ENCODE assay signal across 8 mouse cellular contexts in the genomic region with DNA sequence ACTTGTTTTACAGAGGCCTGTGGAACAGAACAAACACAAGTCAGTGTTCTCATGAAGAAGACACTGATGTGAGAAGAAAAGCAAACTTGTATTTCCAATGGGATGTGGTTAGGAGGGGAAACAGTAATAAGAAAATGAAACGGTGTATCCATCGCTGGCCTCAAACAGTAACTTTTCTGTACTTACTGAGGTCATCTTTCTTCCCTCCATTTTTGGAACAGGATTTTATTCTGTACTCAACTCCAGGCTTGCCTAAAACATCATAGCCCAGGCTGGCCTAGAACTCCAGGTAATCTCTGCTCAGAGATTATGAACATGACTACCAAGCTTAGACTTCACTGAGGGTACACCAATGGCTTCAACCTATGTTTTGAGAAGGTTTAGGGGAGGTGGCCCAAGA. TPM values are rescaled to one million over a fixed set of nuclear protein-coding genes. Genes with fewer than 3 reads are reported as not detected.
DNase-seq lines count a peak whose midpoint lies in the region; ATAC-seq lines count a peak whose summit lies in the region.

No protein-coding gene starts in this region.

- peak overlapping the region; percentile 90 for H3K4me3 ChIP-seq in kidney, embryonic 14.5 days (ENCODE audit: low read length)
- peak overlapping the region; percentile 98 for H3K4me3 ChIP-seq in embryonic facial prominence, embryonic 10.5 days
- H3K4me3 ChIP-seq in intestine, embryonic 15.5 days (replicated peaks), result peak overlapping the region; percentile 74
- H3K4me3 ChIP-seq in midbrain, embryonic 15.5 days, result peak overlapping the region; percentile 83

- no peaks in the 10 kb centered on the region for H3K9me3 ChIP-seq in kidney, embryonic 14.5 days (ENCODE audit: control insufficient read depth, low read length)
- H3K9me3 ChIP-seq in embryonic facial prominence, embryonic 10.5 days, result no peaks in the 10 kb centered on the region
- no peaks in the 10 kb centered on the region for H3K9me3 ChIP-seq in intestine, embryonic 15.5 days
- H3K9me3 ChIP-seq in midbrain, embryonic 15.5 days, result no peaks in the 10 kb centered on the region

- peaks cover 78% of the 10 kb centered on the region for H3K36me3 ChIP-seq in kidney, embryonic 14.5 days (ENCODE audit: control insufficient read depth, insufficient read depth, low read length)
- H3K36me3 ChIP-seq in embryonic facial prominence, embryonic 10.5 days (replicated peaks), result peaks cover 85% of the 10 kb centered on the region
- peaks cover 64% of the 10 kb centered on the region for H3K36me3 ChIP-seq in intestine, embryonic 15.5 days
- H3K36me3 ChIP-seq in midbrain, embryonic 15.5 days (replicated peaks), result peaks cover 63% of the 10 kb centered on the region

- H3K9ac ChIP-seq in kidney, embryonic 14.5 days (ENCODE audit: low read depth, low read length), result peak overlapping the region; percentile 96; the same call in 1 of the 2 replicates
- H3K9ac ChIP-seq in intestine, embryonic 15.5 days, result 0 out of 2 replicates have a peak overlapping the region, but pooled peaks have one; percentile 89
- H3K9ac ChIP-seq in midbrain, embryonic 15.5 days, result peak overlapping the region; percentile 69

- H3K27ac ChIP-seq in kidney, embryonic 14.5 days (ENCODE audit: low read depth, low read length), result no peak overlapping the region
- H3K27ac ChIP-seq in embryonic facial prominence, embryonic 10.5 days (replicated peaks), result no peak overlapping the region; the same call in 1 of the 2 replicates
- H3K27ac ChIP-seq in intestine, embryonic 15.5 days, result no peak overlapping the region
- H3K27ac ChIP-seq in midbrain, embryonic 15.5 days, result no peak overlapping the region

- H3K4me2 ChIP-seq in kidney, embryonic 14.5 days (replicated peaks; ENCODE audit: low read depth, low read length), result peak overlapping the region; percentile 71
- H3K4me2 ChIP-seq in intestine, embryonic 15.5 days (replicated peaks), result peak overlapping the region; percentile 62
- H3K4me2 ChIP-seq in midbrain, embryonic 15.5 days, result peak overlapping the region; percentile 73

- peaks cover 41% of the 10 kb centered on the region for H3K4me1 ChIP-seq in kidney, embryonic 14.5 days (ENCODE audit: control insufficient read depth, insufficient read depth, low read length)
- H3K4me1 ChIP-seq in embryonic facial prominence, embryonic 10.5 days, result peaks cover 54% of the 10 kb centered on the region
- H3K4me1 ChIP-seq in intestine, embryonic 15.5 days (replicated peaks), result peaks cover 23% of the 10 kb centered on the region
- H3K4me1 ChIP-seq in midbrain, embryonic 15.5 days, result peaks cover 29% of the 10 kb centered on the region

- no peaks in the 10 kb centered on the region for H3K27me3 ChIP-seq in kidney, embryonic 14.5 days (ENCODE audit: control insufficient read depth, insufficient read depth, low read length)
- H3K27me3 ChIP-seq in embryonic facial prominence, embryonic 10.5 days (replicated peaks; ENCODE audit: low read depth, poor library complexity, severe bottlenecking), result no peaks in the 10 kb centered on the region
- H3K27me3 ChIP-seq in intestine, embryonic 15.5 days (replicated peaks), result no peaks in the 10 kb centered on the region
- H3K27me3 ChIP-seq in midbrain, embryonic 15.5 days (replicated peaks), result no peaks in the 10 kb centered on the region

- no peak for ATAC-seq in kidney, embryonic 14.5 days (ENCODE audit: low FRiP score, low TSS enrichment)
- no peak for ATAC-seq in intestine, embryonic 15.5 days
- ATAC-seq in midbrain, embryonic 15.5 days (replicated peaks), result no peak

- DNase-seq in kidney, adult 8-10 months, result no peak
- DNase-seq in embryonic facial prominence, embryonic 10.5 days (ENCODE audit: low spot score), result no peak
- no peak for DNase-seq in cerebellum, postnatal 36 days
- DNase-seq in layer of hippocampus, adult 9-10 months (ENCODE audit: low spot score), result no peak
- no peak for DNase-seq in T-cell, adult 2 months (ENCODE audit: low spot score)

- WGBS in kidney, embryonic 14.5 days, result 89% methylated on average over 2 of the region's 2 CpGs
- 98% methylated on average over 2 of the region's 2 CpGs for WGBS in embryonic facial prominence, embryonic 10.5 days
- 83% methylated on average over 2 of the region's 2 CpGs for WGBS in intestine, embryonic 15.5 days
- 96% methylated on average over 2 of the region's 2 CpGs for whole genome bisulfite sequencing in midbrain, embryonic 15.5 days

RNA-seq across cellular contexts. Expression of a gene that starts 1.1 kb away (rescaled TPM):
- 124 and 125 TPM in 2 replicates for polyA plus RNA-seq in kidney, embryonic 14.5 days (2014; fragmentation: Nextera tagmentation; extraction: Ambion mirVana)
- 112 and 122 TPM in 2 replicates for polyA plus RNA-seq in embryonic facial prominence, embryonic 10.5 days (2016; fragmentation: Nextera tagmentation; extraction: Ambion mirVana)
- 102 and 106 TPM in 2 replicates for polyA plus RNA-seq in intestine, embryonic 15.5 days (2015; fragmentation: Nextera tagmentation; extraction: Ambion mirVana)
- polyA plus RNA-seq in midbrain, embryonic 15.5 days (2015; fragmentation: Nextera tagmentation; extraction: Ambion mirVana), result 88.2 and 91.7 TPM in 2 replicates

RNA-seq across cellular contexts. Expression of a gene that starts 7.3 kb away (rescaled TPM):
- 758 and 944 TPM in 2 replicates for polyA plus RNA-seq in kidney, embryonic 14.5 days (2014; fragmentation: Nextera tagmentation; extraction: Ambion mirVana)
- 758 and 801 TPM in 2 replicates for polyA plus RNA-seq in embryonic facial prominence, embryonic 10.5 days (2016; fragmentation: Nextera tagmentation; extraction: Ambion mirVana)
- 1,038 and 1,157 TPM in 2 replicates for polyA plus RNA-seq in intestine, embryonic 15.5 days (2015; fragmentation: Nextera tagmentation; extraction: Ambion mirVana)
- 669 and 673 TPM in 2 replicates for polyA plus RNA-seq in midbrain, embryonic 15.5 days (2015; fragmentation: Nextera tagmentation; extraction: Ambion mirVana)

RNA-seq across cellular contexts. Expression of a gene that starts 8.1 kb away (rescaled TPM):
- 49.2 and 54.2 TPM in 2 replicates for polyA plus RNA-seq in kidney, embryonic 14.5 days (2014; fragmentation: Nextera tagmentation; extraction: Ambion mirVana)
- polyA plus RNA-seq in embryonic facial prominence, embryonic 10.5 days (2016; fragmentation: Nextera tagmentation; extraction: Ambion mirVana), result 45.2 and 47.3 TPM in 2 replicates
- 61.7 and 62.6 TPM in 2 replicates for polyA plus RNA-seq in intestine, embryonic 15.5 days (2015; fragmentation: Nextera tagmentation; extraction: Ambion mirVana)
- polyA plus RNA-seq in midbrain, embryonic 15.5 days (2015; fragmentation: Nextera tagmentation; extraction: Ambion mirVana), result 35.5 and 36.1 TPM in 2 replicates

RNA-seq across cellular contexts. Expression of a gene that starts 16.8 kb away (rescaled TPM):
- polyA plus RNA-seq in kidney, embryonic 14.5 days (2014; fragmentation: Nextera tagmentation; extraction: Ambion mirVana), result 5.9 and 6.0 TPM in 2 replicates
- polyA plus RNA-seq in embryonic facial prominence, embryonic 10.5 days (2016; fragmentation: Nextera tagmentation; extraction: Ambion mirVana), result 2.8 and 3.0 TPM in 2 replicates
- 4.5 and 5.3 TPM in 2 replicates for polyA plus RNA-seq in intestine, embryonic 15.5 days (2015; fragmentation: Nextera tagmentation; extraction: Ambion mirVana)
- 12.3 and 13.4 TPM in 2 replicates for polyA plus RNA-seq in midbrain, embryonic 15.5 days (2015; fragmentation: Nextera tagmentation; extraction: Ambion mirVana)

RNA-seq across cellular contexts. Expression of a gene that starts 17.4 kb away (rescaled TPM):
- polyA plus RNA-seq in kidney, embryonic 14.5 days (2014; fragmentation: Nextera tagmentation; extraction: Ambion mirVana), result 90.4 and 105 TPM in 2 replicates
- 133 and 138 TPM in 2 replicates for polyA plus RNA-seq in embryonic facial prominence, embryonic 10.5 days (2016; fragmentation: Nextera tagmentation; extraction: Ambion mirVana)
- 83.1 and 92.7 TPM in 2 replicates for polyA plus RNA-seq in intestine, embryonic 15.5 days (2015; fragmentation: Nextera tagmentation; extraction: Ambion mirVana)
- 126 and 127 TPM in 2 replicates for polyA plus RNA-seq in midbrain, embryonic 15.5 days (2015; fragmentation: Nextera tagmentation; extraction: Ambion mirVana)
